Mouse (Mus musculus): Measurements from ENCODE around the gene Tnr.

GRCm38 (mm10) chr1:159489853-159490435, 33.6 kb upstream of the Tnr start:
- TF ChIP-seq CTCF (IDR thresholded peaks at IDR 0.05; ENCODE audit: borderline replicate concordance, control insufficient read depth, extremely low read depth, insufficient read depth, low read length, poor library complexity) (no peak), POLR2A (IDR thresholded peaks at IDR 0.05; ENCODE audit: control insufficient read depth, extremely low read depth, insufficient read depth, low read length, poor library complexity) (no peak)
